Mouse (Mus musculus) lung, embryonic 14.5 days (tissue): ENCODE measurements around the gene Sh3bp1. TPM values are rescaled to one million over a fixed set of nuclear protein-coding genes. Genes with fewer than 3 reads are reported as not detected.

ENCODE experiments used
- ATAC-seq: fragments of 200-750 bp; cut with Nextera tagmentation; 2 replicates; pipeline ENCODE4 v1.8.0; 2017; ENCODE audit warnings: mild to moderate bottlenecking, moderate TSS enrichment, moderate library complexity; ENCODE audit not compliant: insufficient read depth
- DNase-seq: peaks from one replicate; pipeline ENCODE4 v3.0.0-alpha.2; 2015
- H3K27ac ChIP-seq: fragments of 300-500 bp; sonication (generic); 2 replicates; pipeline ENCODE4 v1.5.1; 2014; ENCODE audit warnings: low read depth, mild to moderate bottlenecking, moderate library complexity
- H3K27me3 ChIP-seq: fragments of 300-500 bp; sonication (generic); 2 replicates; pipeline ENCODE4 v1.6.1; 2014; ENCODE audit warnings: low read length, control low read depth; ENCODE audit not compliant: insufficient read depth
- H3K36me3 ChIP-seq: fragments of 300-500 bp; sonication (generic); 2 replicates; pipeline ENCODE4 v1.6.1; 2014; ENCODE audit warnings: control low read depth; ENCODE audit not compliant: insufficient read depth
- H3K4me1 ChIP-seq: fragments of 300-500 bp; sonication (generic); 2 replicates; pipeline ENCODE4 v1.6.1; 2014; ENCODE audit warnings: antibody characterized with exemption, control low read depth; ENCODE audit not compliant: insufficient read depth
- H3K4me2 ChIP-seq: fragments of 300-500 bp; sonication (generic); 2 replicates; pipeline ENCODE4 v1.6.1; 2014; ENCODE audit warnings: mild to moderate bottlenecking
- H3K4me3 ChIP-seq: fragments of 300-500 bp; sonication (generic); 2 replicates; pipeline ENCODE4 v1.5.1; 2014; ENCODE audit warnings: low read depth, low read length
- H3K9ac ChIP-seq: fragments of 300-500 bp; sonication (generic); 2 replicates; pipeline ENCODE4 v1.6.1; 2014
- H3K9me3 ChIP-seq: fragments of 300-500 bp; sonication (generic); 2 replicates; pipeline ENCODE4 v1.6.1; 2016; ENCODE audit warnings: low read depth, low read length, control low read depth
- CTCF ChIP-seq: IDR thresholded peaks from 2 replicates; pipeline ENCODE4 v1.5.1; 2016; ENCODE audit warnings: antibody characterized with exemption, low read depth
- WGBS: fragments of 180-500 bp; shearing (Covaris S2); extraction: QIAGEN DNeasy Blood & Tissue Kit; methylation state at CpG from one replicate; pipeline ENCODE4 v1.1.7; 2014; 5-methylcytosine and 5-hydroxymethylcytosine counted together
- polyA plus RNA-seq: library from polyadenylated mRNA; unstranded; fragments of >200 nt; fragmentation: Nextera tagmentation; extraction: Ambion mirVana; gene quantifications from 2 replicates; pipeline ENCODE4 v1.2.1, GENCODE M21; 2014

The Sh3bp1 gene
- polyA plus RNA-seq, 1 experiment from 2014 or later = 43.9 TPM

DNA sequence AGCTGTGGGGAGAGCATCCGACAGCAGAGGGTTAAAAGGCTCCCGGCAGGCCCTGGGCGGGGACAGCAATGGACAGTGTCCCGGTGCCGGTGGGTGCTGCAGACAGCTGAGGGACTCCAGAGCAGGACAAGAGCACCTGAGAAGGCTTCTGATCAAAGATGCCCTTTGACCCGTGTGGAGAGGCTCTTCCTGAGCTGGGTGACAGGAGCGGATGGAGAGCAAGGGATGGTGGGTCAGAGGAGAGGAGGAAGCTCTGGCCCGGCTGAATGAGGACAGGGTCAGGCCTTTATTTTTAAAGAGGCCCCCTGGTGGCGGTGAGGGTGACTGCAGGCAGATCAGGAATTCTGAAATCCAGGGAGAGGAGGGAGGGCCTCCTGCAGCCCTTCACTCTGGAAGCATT is 43.1 kb downstream of the Sh3bp1 start:
- Histone ChIP-seq H3K27me3 (no peaks in the 10 kb centered on the region; the same call in 1 of the 2 replicates), H3K27ac (no peak overlapping the region), H3K4me1 (no peaks in the 10 kb centered on the region), H3K4me3 (peak overlapping the region; percentile 36), H3K36me3 (peaks cover 42% of the 10 kb centered on the region), H3K9me3 (no peaks in the 10 kb centered on the region), H3K4me2 (peak overlapping the region; percentile 66), H3K9ac (peak overlapping the region; percentile 43; the same call in 1 of the 2 replicates)
- WGBS = 3% methylated on average over 9 of the region's 9 CpGs
- peak; percentile 86 for TF ChIP-seq CTCF
- ATAC-seq = peak; percentile 74
- DNase-seq = peak; percentile 92

DNA sequence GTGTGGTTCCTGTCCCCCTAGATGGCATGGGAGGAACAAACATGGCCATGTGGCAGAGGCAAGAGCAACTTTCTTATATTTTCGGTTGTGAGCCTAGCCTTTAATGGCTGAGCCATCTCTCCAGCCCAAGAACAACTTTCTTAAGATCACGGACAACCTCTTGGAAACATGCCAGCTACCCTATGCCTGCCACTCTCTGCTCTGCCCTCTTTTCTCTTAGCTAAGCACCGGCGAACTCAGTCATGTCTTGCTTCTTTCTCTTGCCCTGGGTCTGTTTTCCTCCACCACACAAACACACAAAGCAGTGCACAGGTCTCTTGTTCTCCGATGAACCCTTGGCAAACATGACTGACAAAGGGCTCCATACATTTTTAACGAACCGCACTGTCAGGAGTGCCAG is 46.7 kb downstream of the Sh3bp1 start:
- ATAC-seq = no peak
- DNase-seq = peak; percentile 20
- WGBS = 65% methylated on average over 7 of the region's 7 CpGs
- Histone ChIP-seq H3K36me3 (peaks cover 8% of the 10 kb centered on the region), H3K27ac (no peak overlapping the region), H3K4me1 (no peaks in the 10 kb centered on the region), H3K4me3 (no peak overlapping the region), H3K9ac (no peak overlapping the region), H3K4me2 (no peak overlapping the region), H3K9me3 (no peaks in the 10 kb centered on the region), H3K27me3 (no peaks in the 10 kb centered on the region; the same call in 1 of the 2 replicates)
- no peak for TF ChIP-seq CTCF

DNA sequence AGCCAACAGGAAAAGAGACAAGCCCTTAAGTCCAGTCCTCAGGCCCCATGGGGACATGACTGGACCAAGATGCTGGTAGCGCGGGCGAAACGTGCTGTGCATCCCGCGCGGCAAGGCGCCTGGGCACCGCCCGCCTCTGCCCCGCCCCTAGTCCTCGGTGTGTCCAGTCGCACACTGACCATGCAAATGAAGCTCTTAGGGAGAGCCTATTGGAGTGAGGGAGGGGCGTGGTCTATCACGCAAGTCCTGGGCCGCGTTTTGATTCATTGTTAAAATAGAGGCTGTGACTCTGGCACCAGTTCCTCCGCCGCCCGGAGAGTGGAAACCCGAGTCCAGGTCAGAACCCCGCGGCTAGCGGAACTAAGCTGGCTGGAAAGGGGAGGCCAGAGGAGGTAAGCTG is 48.1 kb downstream of the Sh3bp1 start, which contains the start of gene Triobp:
TSS of gene Triobp (plus strand) at position 68 of the 400 bp plus-strand sequence.
- DNase-seq (peak; percentile 97), ATAC-seq (peak; percentile 98)
- Histone ChIP-seq H3K9ac (peak within 1 kb of the TSS; percentile 46), H3K9me3 (no peaks in the 10 kb centered on the region), H3K36me3 (no peaks in the 10 kb centered on the region), H3K4me1 (no peaks in the 10 kb centered on the region), H3K27ac (peak within 1 kb of the TSS; percentile 56; the same call in 1 of the 2 replicates), H3K4me3 (peak within 1 kb of the TSS; percentile 38), H3K4me2 (peak within 1 kb of the TSS; percentile 77), H3K27me3 (no peaks in the 10 kb centered on the region; the same call in 1 of the 2 replicates)
- WGBS = under 1% methylated on average over 24 of the region's 24 CpGs
- no peak for TF ChIP-seq CTCF

DNA sequence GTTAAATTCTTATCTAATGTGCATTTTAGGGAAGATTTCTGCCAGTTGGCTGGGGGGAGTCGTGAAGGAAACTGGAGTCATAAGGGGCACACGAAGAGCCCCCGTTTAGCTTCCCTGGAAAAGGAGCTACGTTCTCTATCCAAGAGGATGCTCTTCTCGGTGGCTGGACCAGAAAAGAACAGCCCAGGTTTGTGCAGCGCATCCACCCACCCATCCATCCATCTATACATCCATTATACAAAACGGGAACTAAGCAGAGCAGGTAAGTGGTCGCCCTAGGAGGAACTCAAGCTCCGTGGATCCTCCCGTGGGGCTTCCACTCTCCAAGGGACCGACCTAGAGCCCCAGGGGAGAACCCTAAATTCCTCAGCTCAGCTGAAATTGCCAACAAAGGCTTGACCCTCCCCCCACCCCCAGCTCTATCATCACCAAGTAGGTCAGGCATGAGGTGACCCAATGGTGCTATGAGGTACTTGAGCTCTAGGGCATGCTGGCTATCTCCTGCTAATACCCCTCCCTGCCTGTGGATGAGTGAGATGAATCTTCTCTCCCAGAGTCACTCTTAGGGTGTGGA is 48.7 kb downstream of the Sh3bp1 start:
- TF ChIP-seq CTCF = no peak
- no peaks in the 10 kb centered on the region for H3K9me3 ChIP-seq
- peak overlapping the region; percentile 38 for H3K4me3 ChIP-seq
- H3K4me2 ChIP-seq = peak overlapping the region; percentile 77
- 0 out of 2 replicates have a peak, but pooled peaks have one; percentile 4 for ATAC-seq
- no peaks in the 10 kb centered on the region for H3K4me1 ChIP-seq
- peak overlapping the region; percentile 46 for H3K9ac ChIP-seq
- H3K27ac ChIP-seq = peak overlapping the region; percentile 56; the same call in 1 of the 2 replicates
- WGBS = 3% methylated on average over 11 of the region's 11 CpGs
- no peak for DNase-seq
- no peaks in the 10 kb centered on the region; the same call in 1 of the 2 replicates for H3K27me3 ChIP-seq
- no peaks in the 10 kb centered on the region for H3K36me3 ChIP-seq

DNA sequence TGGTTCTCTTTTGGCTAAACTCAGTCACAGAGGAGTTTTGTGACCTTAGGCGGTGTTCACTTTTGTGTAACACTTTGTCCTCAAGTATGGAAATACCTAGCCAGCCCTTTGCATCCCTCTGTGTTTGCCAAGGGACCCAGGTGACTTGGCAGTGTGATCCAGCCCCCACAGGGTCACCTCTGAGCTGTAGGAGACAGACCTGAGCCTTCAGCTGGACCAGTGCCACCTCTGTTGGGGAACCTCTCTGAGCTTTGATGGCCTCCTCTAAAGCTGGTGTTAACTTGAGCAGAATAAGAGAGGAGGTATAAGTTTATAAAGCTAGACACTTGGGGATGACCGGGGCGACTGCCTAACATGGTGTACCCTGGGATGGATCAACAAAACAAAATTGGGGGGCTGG is 49.3 kb downstream of the Sh3bp1 start:
- no peak for ATAC-seq
- Histone ChIP-seq H3K4me2 (no peak overlapping the region), H3K9ac (no peak overlapping the region), H3K9me3 (no peaks in the 10 kb centered on the region), H3K4me1 (no peaks in the 10 kb centered on the region), H3K27me3 (no peaks in the 10 kb centered on the region; the same call in 1 of the 2 replicates), H3K4me3 (no peak overlapping the region), H3K36me3 (no peaks in the 10 kb centered on the region), H3K27ac (no peak overlapping the region)
- WGBS = 92% methylated on average over 3 of the region's 3 CpGs
- no peak for TF ChIP-seq CTCF
- DNase-seq = no peak

DNA sequence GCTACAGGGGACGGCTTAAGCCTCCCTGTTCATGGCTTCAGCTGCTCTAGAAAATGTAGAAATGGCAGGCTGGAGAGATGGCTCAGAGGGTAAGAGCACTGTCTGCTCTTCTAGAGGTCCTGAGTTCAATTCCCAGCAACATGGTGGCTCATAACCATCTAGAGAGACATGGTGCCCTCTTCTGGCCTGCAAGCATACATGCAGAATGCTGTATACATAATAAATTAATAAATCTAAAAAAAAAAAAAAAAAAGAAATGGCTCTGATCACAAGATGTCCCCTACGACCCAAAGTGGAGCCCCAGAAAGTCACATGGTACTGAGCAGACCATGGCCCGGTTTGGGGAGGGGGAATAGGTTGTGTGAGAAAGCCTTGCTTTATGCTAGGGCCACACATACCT is 56.1 kb downstream of the Sh3bp1 start:
- DNase-seq (no peak), ATAC-seq (no peak)
- Histone ChIP-seq H3K27me3 (no peaks in the 10 kb centered on the region), H3K4me2 (no peak overlapping the region), H3K4me1 (no peaks in the 10 kb centered on the region), H3K27ac (no peak overlapping the region), H3K9ac (no peak overlapping the region), H3K36me3 (no peaks in the 10 kb centered on the region), H3K9me3 (no peaks in the 10 kb centered on the region), H3K4me3 (no peak overlapping the region)
- 68% methylated on average over 3 of the region's 3 CpGs for WGBS
- TF ChIP-seq CTCF = 0 out of 2 replicates have a peak, but pooled peaks have one; percentile 4

DNA sequence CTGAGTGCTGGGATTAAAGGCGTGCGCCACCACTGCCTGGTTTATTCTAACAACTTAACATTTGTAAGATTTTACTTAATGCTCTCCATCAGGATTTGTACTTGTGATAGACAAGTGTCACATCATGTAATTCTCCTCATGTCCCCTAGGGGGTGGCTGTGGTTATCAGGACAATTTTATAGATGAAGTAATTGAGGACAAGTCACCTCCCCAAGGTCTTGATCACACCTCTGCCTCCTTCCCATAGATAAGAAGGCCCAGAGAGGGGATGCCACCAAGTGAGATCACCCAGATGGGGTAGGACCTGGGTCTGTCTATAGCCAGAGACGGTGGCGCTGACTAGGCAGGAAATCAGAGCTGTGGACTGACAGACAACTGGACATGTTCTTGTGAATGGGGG is 56.8 kb downstream of the Sh3bp1 start:
- DNase-seq (peak; percentile 32), ATAC-seq (peak; percentile 41; the same call in 1 of the 2 replicates)
- Histone ChIP-seq H3K4me1 (no peaks in the 10 kb centered on the region), H3K27me3 (no peaks in the 10 kb centered on the region), H3K9me3 (no peaks in the 10 kb centered on the region), H3K27ac (no peak overlapping the region), H3K9ac (no peak overlapping the region), H3K4me3 (no peak overlapping the region), H3K4me2 (no peak overlapping the region), H3K36me3 (no peaks in the 10 kb centered on the region)
- TF ChIP-seq CTCF = peak; percentile 59
- WGBS = 64% methylated on average over 4 of the region's 4 CpGs
